Mouse (Mus musculus): ENCODE measurements around the gene Pou2f1. TPM values are rescaled to one million over a fixed set of nuclear protein-coding genes. Genes with fewer than 3 reads are reported as not detected.

Pou2f1 gene
- polyA plus RNA-seq, 1 experiment from 2014 or later: 28.0 TPM

- H3K27ac ChIP-seq (replicated peaks): no peak overlapping the region
- H3K4me3 ChIP-seq: no peak overlapping the region
- no peaks in the 10 kb centered on the region for H3K9me3 ChIP-seq (replicated peaks)
- WGBS: 87% methylated on average over 3 of the region's 3 CpGs
- no peaks in the 10 kb centered on the region for H3K27me3 ChIP-seq (ENCODE audit: low read depth, poor library complexity, severe bottlenecking)
- DNase-seq (ENCODE audit: low spot score): no peak
- peaks cover 12% of the 10 kb centered on the region for H3K4me1 ChIP-seq
- H3K36me3 ChIP-seq: no peaks in the 10 kb centered on the region
Measured at GRCm38 (mm10) chr1:165930510-165930909, 72.0 kb downstream of the Pou2f1 start.

GRCm38 (mm10) chr1:165927507-165928279 is 74.8 kb downstream of the Pou2f1 start:
- Histone ChIP-seq H3K9me3 (replicated peaks) (no peaks in the 10 kb centered on the region), H3K27ac (replicated peaks) (no peak overlapping the region), H3K27me3 (ENCODE audit: low read depth, poor library complexity, severe bottlenecking) (no peaks in the 10 kb centered on the region), H3K4me3 (no peak overlapping the region), H3K4me1 (no peaks in the 10 kb centered on the region), H3K36me3 (no peaks in the 10 kb centered on the region)
- WGBS: 92% methylated on average over 7 of the region's 7 CpGs
- no peak for DNase-seq (ENCODE audit: low spot score)

- Histone ChIP-seq H3K27ac (replicated peaks) (no peak overlapping the region), H3K27me3 (ENCODE audit: low read depth, poor library complexity, severe bottlenecking) (no peaks in the 10 kb centered on the region), H3K9me3 (replicated peaks) (no peaks in the 10 kb centered on the region), H3K36me3 (no peaks in the 10 kb centered on the region), H3K4me1 (no peaks in the 10 kb centered on the region), H3K4me3 (no peak overlapping the region)
- WGBS: 85% methylated on average over 2 of the region's 2 CpGs
- no peak for DNase-seq (ENCODE audit: low spot score)
Measured at GRCm38 (mm10) chr1:165925207-165925606, 77.3 kb downstream of the Pou2f1 start.

- H3K4me3 ChIP-seq: no peak overlapping the region
- H3K36me3 ChIP-seq: no peaks in the 10 kb centered on the region
- 94% methylated on average over 1 of the region's 1 CpGs for WGBS
- no peak overlapping the region for H3K27ac ChIP-seq (replicated peaks)
- no peaks in the 10 kb centered on the region for H3K27me3 ChIP-seq (ENCODE audit: low read depth, poor library complexity, severe bottlenecking)
- no peaks in the 10 kb centered on the region for H3K9me3 ChIP-seq (replicated peaks)
- DNase-seq (ENCODE audit: low spot score): no peak
- H3K4me1 ChIP-seq: no peaks in the 10 kb centered on the region
Measured at GRCm38 (mm10) chr1:165922488-165922887, 80.0 kb downstream of the Pou2f1 start.

- H3K4me3 ChIP-seq: no peak overlapping the region
- peaks cover 14% of the 10 kb centered on the region for H3K36me3 ChIP-seq
- H3K27ac ChIP-seq (replicated peaks): no peak overlapping the region
- DNase-seq (ENCODE audit: low spot score): no peak
- H3K4me1 ChIP-seq: no peaks in the 10 kb centered on the region
- 75% methylated on average over 3 of the region's 3 CpGs for WGBS
- H3K9me3 ChIP-seq (replicated peaks): no peaks in the 10 kb centered on the region
- H3K27me3 ChIP-seq (ENCODE audit: low read depth, poor library complexity, severe bottlenecking): no peaks in the 10 kb centered on the region
Measured at GRCm38 (mm10) chr1:165921026-165921425, 81.5 kb downstream of the Pou2f1 start.

GRCm38 (mm10) chr1:165914416-165914801 is 88.1 kb downstream of the Pou2f1 start:
- no peak overlapping the region for H3K4me3 ChIP-seq
- H3K27me3 ChIP-seq (ENCODE audit: low read depth, poor library complexity, severe bottlenecking): no peaks in the 10 kb centered on the region
- H3K36me3 ChIP-seq: peaks cover 40% of the 10 kb centered on the region
- DNase-seq (ENCODE audit: low spot score): no peak
- no peak overlapping the region for H3K27ac ChIP-seq (replicated peaks)
- no peaks in the 10 kb centered on the region for H3K9me3 ChIP-seq (replicated peaks)
- WGBS: 82% methylated on average over 2 of the region's 2 CpGs
- no peaks in the 10 kb centered on the region; the same call in 1 of the 2 replicates for H3K4me1 ChIP-seq

GRCm38 (mm10) chr1:165913720-165914415 is 88.6 kb downstream of the Pou2f1 start:
- Histone ChIP-seq H3K4me1 (no peaks in the 10 kb centered on the region; the same call in 1 of the 2 replicates), H3K27ac (replicated peaks) (no peak overlapping the region), H3K27me3 (ENCODE audit: low read depth, poor library complexity, severe bottlenecking) (no peaks in the 10 kb centered on the region), H3K4me3 (no peak overlapping the region), H3K9me3 (replicated peaks) (no peaks in the 10 kb centered on the region), H3K36me3 (peaks cover 45% of the 10 kb centered on the region)
- WGBS: 82% methylated on average over 2 of the region's 2 CpGs
- no peak for DNase-seq (ENCODE audit: low spot score)

- no peak for DNase-seq (ENCODE audit: low spot score)
- WGBS: 92% methylated on average over 3 of the region's 3 CpGs
- Histone ChIP-seq H3K4me1 (no peaks in the 10 kb centered on the region; the same call in 1 of the 2 replicates), H3K9me3 (replicated peaks) (no peaks in the 10 kb centered on the region), H3K27ac (replicated peaks) (no peak overlapping the region), H3K27me3 (ENCODE audit: low read depth, poor library complexity, severe bottlenecking) (no peaks in the 10 kb centered on the region), H3K4me3 (no peak overlapping the region), H3K36me3 (peaks cover 68% of the 10 kb centered on the region)
Measured at GRCm38 (mm10) chr1:165909471-165909870, 93.0 kb downstream of the Pou2f1 start.

- Histone ChIP-seq H3K27me3 (ENCODE audit: low read depth, poor library complexity, severe bottlenecking) (no peaks in the 10 kb centered on the region), H3K27ac (replicated peaks) (no peak overlapping the region), H3K4me1 (peaks cover under 1% of the 10 kb centered on the region; the same call in 1 of the 2 replicates), H3K36me3 (peaks cover 73% of the 10 kb centered on the region), H3K4me3 (no peak overlapping the region), H3K9me3 (replicated peaks) (no peaks in the 10 kb centered on the region)
- WGBS: 67% methylated on average over 3 of the region's 3 CpGs
- DNase-seq (ENCODE audit: low spot score): no peak
Measured at GRCm38 (mm10) chr1:165908806-165909205, 93.7 kb downstream of the Pou2f1 start.

- H3K4me1 ChIP-seq: peaks cover 4% of the 10 kb centered on the region
- H3K9me3 ChIP-seq (replicated peaks): no peaks in the 10 kb centered on the region
- 90% methylated on average over 2 of the region's 2 CpGs for WGBS
- H3K36me3 ChIP-seq: peaks cover 79% of the 10 kb centered on the region
- H3K27me3 ChIP-seq (ENCODE audit: low read depth, poor library complexity, severe bottlenecking): no peaks in the 10 kb centered on the region
- no peak for DNase-seq (ENCODE audit: low spot score)
- H3K27ac ChIP-seq (replicated peaks): no peak overlapping the region
- no peak overlapping the region for H3K4me3 ChIP-seq
Measured at GRCm38 (mm10) chr1:165908153-165908552, 94.3 kb downstream of the Pou2f1 start.

- Histone ChIP-seq H3K27ac (replicated peaks) (no peak overlapping the region), H3K4me1 (peaks cover 4% of the 10 kb centered on the region), H3K4me3 (no peak overlapping the region), H3K9me3 (replicated peaks) (no peaks in the 10 kb centered on the region), H3K36me3 (peaks cover 82% of the 10 kb centered on the region), H3K27me3 (ENCODE audit: low read depth, poor library complexity, severe bottlenecking) (no peaks in the 10 kb centered on the region)
- 81% methylated on average over 1 of the region's 1 CpGs for WGBS
- DNase-seq (ENCODE audit: low spot score): no peak
Measured at GRCm38 (mm10) chr1:165903596-165903995, 98.9 kb downstream of the Pou2f1 start.

- Histone ChIP-seq H3K9me3 (replicated peaks) (no peaks in the 10 kb centered on the region), H3K36me3 (peaks cover 89% of the 10 kb centered on the region), H3K27ac (replicated peaks) (no peak overlapping the region), H3K4me3 (no peak overlapping the region), H3K27me3 (ENCODE audit: low read depth, poor library complexity, severe bottlenecking) (no peaks in the 10 kb centered on the region), H3K4me1 (no peaks in the 10 kb centered on the region)
- 91% methylated on average over 2 of the region's 2 CpGs for WGBS
- DNase-seq (ENCODE audit: low spot score): no peak
Measured at GRCm38 (mm10) chr1:165891686-165892085, 110.8 kb downstream of the Pou2f1 start.
